Mouse (Mus musculus): ENCODE data around the gene Vat1.
A peak's percentile ranks its signal among the peaks of the same experiment; 100 is the strongest.
"Not testable (repeated sequence)": the region's sequence is repeated elsewhere in the genome, so short reads cannot be mapped to it uniquely, and the experiment has no call there.

Gene Vat1

GRCm38 (mm10) chr11:101442127-101442693 lies 23.8 kb downstream of the Vat1 start, which contains the start of gene Rpl27:
TSS of gene Rpl27 (plus strand) at chr11:101442298.
- DNase-seq (ENCODE audit: low read depth, low spot score): peak; percentile 100

- DNase-seq (ENCODE audit: low read depth, low spot score): not testable (repeated sequence)
Observed at GRCm38 (mm10) chr11:101441450-101442126, 24.4 kb downstream of the Vat1 start.

- not testable (repeated sequence) for DNase-seq (ENCODE audit: low read depth, low spot score)
Observed at GRCm38 (mm10) chr11:101438006-101438405, 28.0 kb downstream of the Vat1 start.

GRCm38 (mm10) chr11:101436916-101437315 lies 29.1 kb downstream of the Vat1 start:
- DNase-seq (ENCODE audit: low read depth, low spot score): no peak

GRCm38 (mm10) chr11:101435831-101436230 lies 30.2 kb downstream of the Vat1 start:
- DNase-seq (ENCODE audit: low read depth, low spot score): no peak

DNA sequence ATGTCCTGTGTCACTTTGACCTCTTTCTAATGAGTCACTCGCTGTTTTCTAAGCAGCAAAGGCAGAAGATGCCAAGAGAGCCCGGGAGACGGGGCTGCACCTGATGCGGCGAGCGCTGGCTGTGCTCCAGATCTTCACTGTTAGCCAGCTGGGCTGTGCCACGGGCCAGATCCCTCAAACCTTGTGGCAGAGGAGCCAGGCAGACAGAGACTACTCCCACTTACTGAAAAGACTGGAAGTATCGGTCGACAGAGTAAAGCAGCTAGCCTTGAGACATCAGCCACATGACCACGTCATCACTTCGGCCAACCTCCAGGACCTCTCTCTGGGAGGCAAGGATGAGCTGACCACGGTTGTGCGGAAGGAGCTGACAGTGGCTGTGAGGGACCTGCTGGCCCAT lies 32.6 kb downstream of the Vat1 start:
- DNase-seq (ENCODE audit: low read depth, low spot score): no peak

DNA sequence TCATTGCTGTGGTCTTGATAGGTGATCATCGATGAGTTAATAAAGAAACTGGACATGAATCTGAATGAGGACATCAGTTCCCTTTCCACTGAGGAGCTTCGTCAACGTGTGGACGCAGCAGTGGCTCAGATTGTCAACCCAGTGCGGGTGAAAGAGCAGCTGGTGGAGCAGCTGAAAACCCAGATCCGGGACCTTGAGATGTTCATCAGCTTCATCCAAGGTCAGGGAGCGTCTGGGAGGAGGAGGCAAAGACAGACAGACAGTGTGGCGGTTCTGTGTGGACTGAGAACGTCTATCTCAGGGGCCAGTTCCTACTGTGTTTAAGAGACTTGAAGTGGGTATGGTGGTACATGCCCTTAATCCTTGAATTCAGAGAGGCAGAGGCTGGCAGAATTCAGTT lies 34.7 kb downstream of the Vat1 start:
- no peak for DNase-seq (ENCODE audit: low read depth, low spot score)

GRCm38 (mm10) chr11:101426165-101426564 lies 39.9 kb downstream of the Vat1 start:
- no peak for DNase-seq (ENCODE audit: low read depth, low spot score)

- peak; percentile 97 for DNase-seq (ENCODE audit: low read depth, low spot score)
Observed at GRCm38 (mm10) chr11:101424925-101425813, 40.9 kb downstream of the Vat1 start, which contains the start of the genes Rundc1 and Ptges3l. TSS of gene Rundc1 (plus strand) at chr11:101425085. TSS of gene Ptges3l (minus strand) at chr11:101425333.

GRCm38 (mm10) chr11:101424105-101424851 lies 41.8 kb downstream of the Vat1 start, which contains the start of gene Gm27029:
TSS of gene Gm27029 (minus strand) at chr11:101424796.
- DNase-seq (ENCODE audit: low read depth, low spot score): no peak

GRCm38 (mm10) chr11:101420148-101420547 lies 45.9 kb downstream of the Vat1 start:
- peak; percentile 34 for DNase-seq (ENCODE audit: low read depth, low spot score)

DNA sequence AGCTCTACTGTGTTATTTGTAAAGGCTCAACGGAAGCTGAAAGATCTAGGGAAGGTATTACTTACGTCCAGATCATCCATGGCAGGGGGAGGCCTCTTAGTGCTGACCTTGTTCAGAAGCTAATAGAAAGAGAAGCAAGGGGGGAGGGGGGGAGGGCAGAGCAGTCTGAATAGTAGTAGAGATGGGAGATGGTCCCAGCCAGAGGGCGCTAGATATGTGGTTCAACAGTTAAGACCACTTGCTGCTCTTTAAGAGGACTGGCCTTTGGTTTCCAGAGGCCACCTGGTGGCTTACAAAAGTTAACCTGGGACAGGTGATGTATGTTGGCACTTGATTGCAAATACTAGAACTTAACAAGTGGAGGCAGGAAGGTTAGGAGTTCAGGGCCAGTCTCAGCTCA lies 46.4 kb downstream of the Vat1 start:
- DNase-seq (ENCODE audit: low read depth, low spot score): peak; percentile 83

DNA sequence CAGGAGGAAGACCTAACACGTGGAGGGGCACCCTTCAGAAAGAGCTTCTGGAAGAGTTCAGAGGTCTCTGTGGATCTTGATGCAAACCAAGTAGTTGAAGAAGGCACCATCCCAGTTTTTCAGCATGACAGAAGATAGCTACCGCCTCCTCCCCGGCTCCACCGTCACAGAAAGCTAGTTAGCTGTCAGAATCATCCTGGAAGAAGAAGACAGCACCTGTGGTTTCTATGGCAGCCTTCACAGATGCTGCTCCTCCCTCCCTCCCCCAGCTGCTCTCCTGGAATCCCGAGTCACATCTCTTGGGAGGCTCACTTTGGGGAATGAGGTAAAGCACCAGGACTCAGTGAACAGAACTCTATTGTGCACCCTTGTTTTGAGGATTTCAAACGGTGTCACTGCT lies 47.0 kb downstream of the Vat1 start:
- no peak for DNase-seq (ENCODE audit: low read depth, low spot score)

DNA sequence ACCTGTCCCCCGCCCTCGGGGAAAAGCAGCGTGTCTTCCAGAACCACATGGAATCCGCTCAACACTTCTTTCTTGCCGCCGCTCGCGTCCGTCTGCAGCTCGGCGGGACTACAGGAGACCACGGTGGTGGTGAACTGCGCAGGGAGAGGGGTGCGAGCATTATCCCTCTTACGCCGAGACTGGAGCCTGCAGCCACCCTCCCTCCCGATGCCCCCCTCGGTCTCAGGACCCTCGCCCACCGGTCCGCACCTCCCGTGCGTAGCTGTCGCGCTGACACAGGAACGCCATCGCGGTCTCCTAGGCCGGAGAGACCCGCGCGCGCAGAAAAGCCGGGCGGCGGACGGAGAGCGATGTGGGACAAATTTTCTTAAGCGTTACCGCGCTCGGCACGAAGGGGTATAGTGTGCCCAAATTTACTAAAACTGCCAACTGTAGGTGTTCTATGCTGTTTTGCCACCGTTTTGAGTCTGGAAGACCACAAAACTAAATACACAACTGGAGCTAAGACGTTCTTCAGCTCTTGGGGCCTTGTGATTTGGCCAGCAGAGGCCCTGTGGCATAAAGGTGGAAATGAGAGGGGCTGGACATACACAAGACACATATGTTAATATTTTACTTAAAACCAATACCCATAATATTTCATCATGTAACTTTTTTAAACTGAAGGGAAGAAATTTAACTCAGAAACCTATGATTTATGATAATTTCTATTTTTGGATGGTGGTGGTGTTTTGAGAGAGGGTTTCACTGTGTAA lies 48.8 kb downstream of the Vat1 start, which contains the start of gene Aarsd1:
Gene Aarsd1, minus strand, starts transcription at position 515 of the 755 bp plus-strand sequence.
- peak; percentile 93 for DNase-seq (ENCODE audit: low read depth, low spot score)

DNA sequence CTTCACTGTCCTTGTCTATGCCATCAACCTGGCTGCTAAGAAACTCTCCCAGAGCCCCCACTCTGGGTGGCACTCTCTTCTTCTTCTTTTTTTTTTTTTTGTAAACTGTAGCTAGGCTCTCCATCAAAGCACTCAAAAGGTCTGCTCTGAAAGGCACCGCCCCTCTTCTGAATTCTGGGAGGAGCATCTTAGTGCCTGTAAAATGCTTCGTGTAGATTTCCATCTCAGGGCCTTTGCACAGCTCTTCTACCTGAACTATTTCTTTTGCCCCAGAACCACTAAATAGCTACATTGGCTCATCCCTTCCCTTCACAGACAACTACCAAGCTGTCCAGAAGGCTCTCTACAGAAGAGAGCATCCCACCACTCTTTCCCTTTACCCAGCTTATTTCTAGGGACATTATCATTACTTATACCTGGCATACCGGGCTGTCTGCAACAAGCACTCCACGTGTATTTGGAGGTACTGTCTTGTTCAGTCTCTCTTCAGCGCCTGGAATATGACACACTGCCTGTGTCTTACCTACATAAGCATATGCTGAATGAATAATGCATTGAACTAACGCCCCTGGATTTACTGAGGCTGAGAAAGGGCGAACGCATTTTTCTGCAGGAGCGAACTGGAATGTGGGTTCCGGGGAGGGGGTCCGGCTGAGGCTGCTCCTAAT lies 49.5 kb downstream of the Vat1 start:
- peak; percentile 80 for DNase-seq (ENCODE audit: low read depth, low spot score)

GRCm38 (mm10) chr11:101415306-101415705 lies 50.7 kb downstream of the Vat1 start:
- DNase-seq (ENCODE audit: low read depth, low spot score): peak; percentile 49

Measured in A20 (cell line).